Mouse (Mus musculus) mouse embryonic stem cell (cell line): ENCODE results near the gene Gtf2ird1.

Experiments used
- in situ Hi-C, 2 experiments: fragments of 300-500 bp; cut with MboI; formaldehyde crosslinking; loops; 1 replicate in 1 of 2; 3 replicates in 1 of 2; pipeline ENCODE4 v1.14.3; 2019 to 2020; ENCODE audit warnings: low sequenced_read_pairs in 2 of 2, low pct_unique_long_range_greater_than_20kb in 1 of 2, mixed read lengths in 1 of 2; ENCODE audit not compliant: unreplicated experiment in 1 of 2

The Gtf2ird1 gene

DNA sequence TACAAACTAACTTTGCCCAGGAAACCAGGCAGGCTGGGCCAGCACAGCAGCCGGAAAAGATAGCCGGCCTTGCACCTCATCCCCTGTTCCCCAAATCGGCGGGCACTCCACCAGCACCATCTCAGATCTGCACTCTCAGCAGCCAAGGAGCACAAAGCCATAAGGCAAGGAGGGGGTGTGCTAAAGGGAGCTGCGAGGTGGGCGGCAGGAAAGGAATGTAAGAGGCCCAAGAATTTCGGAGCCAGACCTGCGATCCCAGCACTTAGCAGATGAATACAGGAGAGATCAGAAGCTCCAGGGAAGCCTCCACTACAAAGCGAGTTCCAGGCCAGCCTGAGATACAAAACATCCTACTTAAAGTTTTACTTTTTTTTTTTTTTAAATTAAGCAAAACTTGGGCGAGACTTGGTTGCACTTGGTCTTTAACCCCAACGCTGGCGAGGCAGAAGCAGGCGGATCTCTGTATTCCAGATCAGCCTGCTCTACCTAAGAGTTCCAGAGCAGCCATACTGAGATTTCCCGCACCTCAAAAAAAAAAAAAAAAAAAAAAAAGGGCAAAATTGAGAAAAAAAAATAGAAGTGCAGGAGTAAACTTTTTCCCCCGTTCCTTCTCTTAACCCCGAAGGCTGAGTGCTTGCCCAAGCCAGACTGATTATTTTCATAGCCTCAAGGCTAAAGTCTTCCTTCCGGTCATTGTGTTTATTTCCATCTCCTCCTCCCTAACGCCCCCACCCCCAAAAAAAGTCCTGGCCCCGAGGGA, 143.6 kb downstream of the Gtf2ird1 start:
- in situ Hi-C loops = no loop called here

DNA sequence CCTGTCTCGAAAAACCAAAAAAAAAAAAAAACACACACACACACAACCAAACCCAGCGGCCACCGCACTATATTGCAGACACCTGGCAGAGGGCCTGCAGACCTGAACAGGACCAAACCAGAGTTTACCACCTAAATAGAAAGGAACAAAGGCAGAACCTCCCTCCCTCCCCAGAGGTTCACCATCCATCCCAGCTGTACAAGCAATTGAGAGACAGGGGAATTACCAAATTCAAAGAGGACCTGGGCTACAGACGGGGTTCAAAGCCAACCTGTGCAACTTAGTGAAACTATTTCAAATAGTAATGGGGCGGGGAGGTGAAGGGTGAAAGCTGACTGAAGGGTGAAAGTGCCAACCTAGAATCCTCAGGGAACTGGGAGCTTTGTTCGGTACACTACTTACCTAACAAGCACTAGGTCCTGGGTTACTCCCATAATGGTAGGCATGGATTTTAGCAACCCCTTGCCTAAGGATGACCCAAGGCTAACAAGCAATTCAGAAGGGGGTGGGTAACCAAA, 144.6 kb downstream of the Gtf2ird1 start:
- in situ Hi-C loops = no loop called here

DNA sequence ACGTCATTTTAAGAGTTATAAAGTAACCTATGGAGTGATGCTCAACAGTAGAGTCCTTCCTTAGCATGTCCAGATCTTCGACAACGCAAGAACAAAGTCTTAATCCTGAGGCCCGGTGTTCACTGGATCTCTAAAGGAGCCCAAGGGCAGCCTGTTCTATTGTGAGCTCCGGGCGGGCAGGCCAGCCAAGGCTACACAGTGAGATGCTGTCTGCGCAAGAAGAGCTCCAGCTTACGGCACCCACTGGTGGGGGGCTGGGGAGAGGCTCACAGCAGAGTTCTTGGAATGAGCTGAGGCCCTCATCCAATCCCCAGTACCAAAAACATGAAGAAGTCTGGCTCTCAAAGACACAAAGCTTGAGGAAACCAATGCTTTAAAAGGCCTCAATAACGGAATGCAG, 146.3 kb downstream of the Gtf2ird1 start:
- in situ Hi-C loops = no loop called here

DNA sequence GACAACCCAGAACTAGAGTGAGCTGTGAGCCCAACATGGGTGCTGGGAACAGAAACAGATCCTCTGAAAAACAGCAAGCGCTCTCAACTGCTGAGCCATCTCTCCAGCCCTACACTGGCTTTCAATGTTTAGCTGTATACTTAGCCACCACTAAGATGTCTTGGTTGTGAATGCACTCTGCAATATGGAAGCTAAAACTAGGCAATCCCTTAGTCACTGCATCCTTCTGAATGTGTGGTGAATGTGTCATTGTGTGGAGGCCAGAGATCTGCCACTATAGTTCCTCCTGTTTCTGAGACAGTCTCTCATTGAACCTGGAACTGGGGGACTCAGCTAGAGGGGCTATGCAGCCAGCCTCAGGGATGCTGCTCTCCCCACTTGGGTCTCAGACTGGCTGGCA, 147.2 kb downstream of the Gtf2ird1 start:
- in situ Hi-C loops = no loop called here
